Mouse (Mus musculus) limb, embryonic 15.5 days (tissue): Measurements from ENCODE around the gene Gm20388. TPM values are rescaled to one million over a fixed set of nuclear protein-coding genes. Genes with fewer than 3 reads are reported as not detected.

Experiments
- ATAC-seq: fragments of 200-750 bp; cut with Nextera tagmentation; 2 replicates; pipeline ENCODE4 v1.8.0; 2017; ENCODE audit warnings: low read depth, moderate TSS enrichment; ENCODE audit not compliant: insufficient number of reproducible peaks, low FRiP score, low TSS enrichment
- H3K27ac ChIP-seq: fragments of 300-500 bp; sonication (generic); 2 replicates; pipeline ENCODE4 v1.5.1; 2015; ENCODE audit warnings: moderate library complexity, mild to moderate bottlenecking, inconsistent platforms
- H3K27me3 ChIP-seq: fragments of 300-500 bp; sonication (generic); 2 replicates; pipeline ENCODE4 v1.6.1; 2015; ENCODE audit warnings: inconsistent platforms
- H3K36me3 ChIP-seq: fragments of 300-500 bp; sonication (generic); 2 replicates; pipeline ENCODE4 v1.6.1; 2015; ENCODE audit warnings: inconsistent platforms
- H3K4me1 ChIP-seq: fragments of 300-500 bp; sonication (generic); 2 replicates; pipeline ENCODE4 v1.6.1; 2015; ENCODE audit warnings: inconsistent platforms
- H3K4me2 ChIP-seq: fragments of 300-500 bp; sonication (generic); 2 replicates; pipeline ENCODE4 v1.6.1; 2015; ENCODE audit warnings: mild to moderate bottlenecking, inconsistent platforms
- H3K4me3 ChIP-seq: fragments of 300-500 bp; sonication (generic); 2 replicates; pipeline ENCODE4 v1.5.1; 2015; ENCODE audit warnings: mild to moderate bottlenecking, inconsistent platforms
- H3K9ac ChIP-seq: fragments of 300-500 bp; sonication (generic); 2 replicates; pipeline ENCODE4 v1.6.1; 2015; ENCODE audit warnings: inconsistent platforms
- H3K9me3 ChIP-seq: fragments of 300-500 bp; sonication (generic); 2 replicates; pipeline ENCODE4 v1.6.1; 2016; ENCODE audit warnings: inconsistent platforms
- WGBS: fragments of 180-500 bp; shearing (Covaris S2); methylation state at CpG from one replicate; pipeline ENCODE4 v1.1.7; 2015; 5-methylcytosine and 5-hydroxymethylcytosine counted together
- polyA plus RNA-seq: library from polyadenylated mRNA; unstranded; fragments of >200 nt; fragmentation: Nextera tagmentation; extraction: Ambion mirVana; gene quantifications from 2 replicates; pipeline ENCODE4 v1.2.1, GENCODE M21; 2015

Gene Gm20388
- polyA plus RNA-seq, 1 experiment from 2014 or later: 4.9 TPM

GRCm38 (mm10) chr8:120685591-120685990 is 775.0 kb downstream of the Gm20388 start:
- Histone ChIP-seq H3K4me3 (no peak overlapping the region), H3K9me3 (no peaks in the 10 kb centered on the region), H3K27ac (peak overlapping the region; percentile 77), H3K36me3 (no peaks in the 10 kb centered on the region), H3K4me1 (peaks cover 22% of the 10 kb centered on the region), H3K4me2 (no peak overlapping the region), H3K9ac (no peak overlapping the region), H3K27me3 (peaks cover 5% of the 10 kb centered on the region; the same call in 1 of the 2 replicates)
- ATAC-seq: no peak
- 85% methylated on average over 8 of the region's 8 CpGs for WGBS

DNA sequence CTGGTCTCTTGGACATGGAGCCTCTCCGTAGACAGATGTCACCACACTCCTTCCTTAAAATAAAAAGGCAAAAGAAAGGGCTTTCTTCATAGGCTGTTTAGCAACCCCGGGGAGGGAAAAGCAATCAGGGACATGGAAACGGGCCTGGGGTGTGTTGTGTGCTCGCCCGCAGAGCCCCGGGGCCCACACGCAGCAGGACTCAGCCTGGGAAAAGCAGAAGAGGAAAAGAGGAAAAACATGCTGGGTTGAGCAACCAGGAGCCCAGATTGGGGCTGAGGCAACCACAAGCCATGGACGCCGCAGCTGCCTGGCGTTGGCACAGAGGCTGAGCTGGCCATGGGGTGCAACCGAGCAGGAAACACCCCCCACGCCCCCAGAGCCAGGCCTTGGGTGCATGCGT is 775.4 kb downstream of the Gm20388 start:
- Histone ChIP-seq H3K4me3 (no peak overlapping the region), H3K4me1 (peaks cover 22% of the 10 kb centered on the region), H3K27ac (0 out of 2 replicates have a peak overlapping the region, but pooled peaks have one; percentile 11), H3K4me2 (no peak overlapping the region), H3K36me3 (no peaks in the 10 kb centered on the region), H3K9ac (no peak overlapping the region), H3K9me3 (no peaks in the 10 kb centered on the region), H3K27me3 (peaks cover 5% of the 10 kb centered on the region; the same call in 1 of the 2 replicates)
- no peak for ATAC-seq
- 84% methylated on average over 13 of the region's 13 CpGs for WGBS

DNA sequence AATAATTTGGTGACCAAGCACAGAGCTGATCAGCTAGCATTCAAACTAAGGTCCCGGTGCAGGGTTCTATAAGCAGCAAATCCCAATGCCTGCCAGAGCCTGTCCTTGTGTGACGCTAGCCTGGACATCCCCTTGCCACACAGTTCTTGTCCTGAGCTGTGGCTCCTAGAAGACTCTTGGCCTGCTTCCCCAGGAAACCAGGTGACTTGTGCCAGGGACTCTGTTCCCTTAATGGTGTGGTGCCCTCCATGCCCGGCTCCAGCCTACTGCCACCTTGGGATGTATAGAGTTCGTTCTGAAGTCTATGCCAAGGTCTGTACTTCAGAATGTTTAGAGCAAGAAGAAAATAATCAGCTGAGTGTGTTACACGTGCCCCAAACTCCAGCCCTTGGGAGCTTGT is 775.9 kb downstream of the Gm20388 start:
- Histone ChIP-seq H3K9ac (no peak overlapping the region), H3K4me2 (no peak overlapping the region), H3K27ac (no peak overlapping the region), H3K9me3 (no peaks in the 10 kb centered on the region), H3K4me3 (no peak overlapping the region), H3K36me3 (no peaks in the 10 kb centered on the region), H3K27me3 (peaks cover 5% of the 10 kb centered on the region; the same call in 1 of the 2 replicates), H3K4me1 (peaks cover 22% of the 10 kb centered on the region)
- no peak for ATAC-seq
- 70% methylated on average over 5 of the region's 5 CpGs for WGBS

DNA sequence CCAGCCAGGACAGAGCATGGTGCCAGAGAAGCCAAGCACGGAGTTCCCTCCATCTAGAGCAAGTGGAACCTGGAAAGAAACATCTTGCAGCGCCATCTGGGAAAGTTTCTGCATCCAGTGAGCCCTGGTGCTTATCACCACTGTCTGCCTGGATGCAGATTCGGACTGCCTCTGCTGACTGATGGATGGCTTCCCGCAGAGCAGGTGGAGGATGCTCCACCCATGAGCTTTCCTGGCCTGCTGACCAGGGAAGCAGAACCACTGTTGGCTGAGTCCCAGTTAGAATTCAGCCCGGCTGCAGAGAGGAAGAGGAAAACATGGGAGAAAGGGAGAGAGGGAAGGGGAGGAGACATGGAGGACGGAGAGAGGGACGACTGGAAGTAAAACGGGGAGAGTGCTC is 777.1 kb downstream of the Gm20388 start:
- Histone ChIP-seq H3K9me3 (no peaks in the 10 kb centered on the region), H3K4me1 (peaks cover 22% of the 10 kb centered on the region), H3K9ac (no peak overlapping the region), H3K27me3 (no peaks in the 10 kb centered on the region), H3K36me3 (no peaks in the 10 kb centered on the region), H3K4me3 (no peak overlapping the region), H3K4me2 (no peak overlapping the region), H3K27ac (no peak overlapping the region)
- ATAC-seq: no peak
- WGBS: 69% methylated on average over 8 of the region's 8 CpGs

DNA sequence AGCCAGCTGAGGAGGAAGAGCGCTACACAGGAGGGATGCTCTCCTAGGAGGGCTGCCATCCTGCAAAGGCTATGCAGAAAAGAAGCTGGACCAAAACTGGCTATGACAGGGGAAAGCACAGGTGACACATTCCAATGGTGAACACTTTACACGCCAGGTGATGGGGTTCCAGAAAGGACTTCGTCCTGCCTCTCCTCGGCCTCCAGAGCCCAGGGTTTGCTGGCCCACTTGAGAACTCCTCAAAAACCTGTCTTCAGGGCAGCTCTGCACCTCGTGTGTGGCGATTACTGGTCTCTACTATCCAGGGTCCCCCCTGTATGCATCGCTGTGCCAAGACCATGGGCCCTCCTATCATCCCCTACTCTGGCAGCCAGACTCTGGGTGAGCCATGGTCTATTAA is 777.9 kb downstream of the Gm20388 start:
- 87% methylated on average over 7 of the region's 7 CpGs for WGBS
- Histone ChIP-seq H3K36me3 (no peaks in the 10 kb centered on the region), H3K4me1 (peaks cover 22% of the 10 kb centered on the region), H3K27ac (no peak overlapping the region), H3K9ac (no peak overlapping the region), H3K4me2 (no peak overlapping the region), H3K9me3 (no peaks in the 10 kb centered on the region), H3K4me3 (no peak overlapping the region), H3K27me3 (no peaks in the 10 kb centered on the region)
- ATAC-seq: no peak

GRCm38 (mm10) chr8:120692934-120693333 is 782.3 kb downstream of the Gm20388 start:
- Histone ChIP-seq H3K27me3 (no peaks in the 10 kb centered on the region), H3K4me2 (no peak overlapping the region), H3K36me3 (no peaks in the 10 kb centered on the region), H3K4me3 (no peak overlapping the region), H3K9me3 (no peaks in the 10 kb centered on the region), H3K4me1 (peaks cover 23% of the 10 kb centered on the region), H3K27ac (no peak overlapping the region), H3K9ac (no peak overlapping the region)
- 59% methylated on average over 4 of the region's 4 CpGs for WGBS
- ATAC-seq: no peak

GRCm38 (mm10) chr8:120693861-120694493 is 783.3 kb downstream of the Gm20388 start:
- 24% methylated on average over 22 of the region's 22 CpGs for WGBS
- H3K9me3 ChIP-seq: no peaks in the 10 kb centered on the region
- H3K27ac ChIP-seq: no peak overlapping the region
- H3K4me2 ChIP-seq: no peak overlapping the region
- H3K27me3 ChIP-seq: no peaks in the 10 kb centered on the region
- H3K4me3 ChIP-seq: no peak overlapping the region
- H3K36me3 ChIP-seq: no peaks in the 10 kb centered on the region
- peaks cover 23% of the 10 kb centered on the region for H3K4me1 ChIP-seq
- 0 out of 2 replicates have a peak, but pooled peaks have one; percentile 35 for ATAC-seq
- no peak overlapping the region for H3K9ac ChIP-seq

DNA sequence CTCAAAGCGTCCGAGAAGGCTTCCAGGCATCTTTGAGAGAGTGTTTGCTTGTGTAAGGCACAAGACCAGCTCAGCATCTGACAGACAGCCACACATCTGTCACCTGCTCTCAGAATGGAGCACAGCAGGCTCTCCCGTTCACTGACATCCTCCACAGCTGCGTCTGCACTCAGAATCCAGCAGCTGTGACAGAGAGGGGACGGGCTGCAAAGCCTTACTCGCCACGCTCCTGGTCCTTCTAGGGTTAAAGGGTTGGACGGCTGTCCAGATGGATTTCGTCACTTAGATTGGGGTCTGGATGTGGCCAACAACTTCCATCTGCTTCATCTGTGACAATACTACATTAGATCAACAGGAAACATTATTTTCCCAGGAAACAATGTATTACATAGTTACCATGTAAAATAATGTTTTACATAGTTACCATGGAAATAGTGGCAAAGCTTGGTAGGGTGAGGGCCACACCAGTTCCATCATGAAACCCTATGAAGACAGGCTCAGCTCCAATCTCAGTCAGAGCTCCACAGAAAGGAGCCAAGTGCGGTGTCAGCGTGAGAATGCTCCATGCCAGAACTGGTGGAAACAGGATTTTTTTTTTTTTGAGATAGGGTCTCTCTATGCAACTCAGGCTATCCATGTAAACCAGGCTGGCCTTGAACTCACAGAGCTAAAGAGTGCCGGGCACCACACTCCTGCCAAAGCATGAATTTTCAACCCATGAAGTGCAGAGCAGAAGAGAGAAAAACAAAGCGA is 785.9 kb downstream of the Gm20388 start:
- WGBS: 41% methylated on average over 13 of the region's 13 CpGs
- H3K27ac ChIP-seq: no peak overlapping the region; the same call in 1 of the 2 replicates
- ATAC-seq: no peak; the same call in 1 of the 2 replicates
- H3K4me2 ChIP-seq: no peak overlapping the region
- no peaks in the 10 kb centered on the region for H3K36me3 ChIP-seq
- H3K9me3 ChIP-seq: no peaks in the 10 kb centered on the region
- peaks cover 21% of the 10 kb centered on the region for H3K4me1 ChIP-seq
- no peak overlapping the region for H3K4me3 ChIP-seq
- H3K27me3 ChIP-seq: no peaks in the 10 kb centered on the region; the same call in 1 of the 2 replicates
- H3K9ac ChIP-seq: no peak overlapping the region

GRCm38 (mm10) chr8:120697154-120697978 is 786.7 kb downstream of the Gm20388 start:
- no peaks in the 10 kb centered on the region; the same call in 1 of the 2 replicates for H3K27me3 ChIP-seq
- no peak overlapping the region for H3K9ac ChIP-seq
- peaks cover 21% of the 10 kb centered on the region for H3K4me1 ChIP-seq
- H3K36me3 ChIP-seq: no peaks in the 10 kb centered on the region
- H3K4me3 ChIP-seq: no peak overlapping the region
- ATAC-seq: no peak
- H3K27ac ChIP-seq: no peak overlapping the region; the same call in 1 of the 2 replicates
- WGBS: 74% methylated on average over 16 of the region's 17 CpGs
- H3K9me3 ChIP-seq: no peaks in the 10 kb centered on the region
- H3K4me2 ChIP-seq: no peak overlapping the region

DNA sequence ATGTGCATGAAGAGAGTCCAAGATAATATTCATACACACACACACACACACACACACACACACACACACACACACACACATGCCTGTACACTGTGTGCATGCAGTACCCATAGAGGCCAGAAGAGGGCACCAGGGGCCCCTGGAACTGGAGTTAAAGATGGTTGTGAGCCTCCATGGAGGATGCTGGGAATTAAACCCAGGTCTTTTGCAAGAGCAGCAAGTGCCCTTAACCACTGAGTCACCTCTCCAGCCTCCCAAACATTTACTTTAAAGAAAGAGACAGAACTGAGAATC is 787.3 kb downstream of the Gm20388 start:
- H3K36me3 ChIP-seq: no peaks in the 10 kb centered on the region
- H3K4me2 ChIP-seq: no peak overlapping the region
- no peak overlapping the region for H3K27ac ChIP-seq
- no peak for ATAC-seq
- H3K4me3 ChIP-seq: no peak overlapping the region
- peaks cover 21% of the 10 kb centered on the region for H3K4me1 ChIP-seq
- H3K27me3 ChIP-seq: no peaks in the 10 kb centered on the region; the same call in 1 of the 2 replicates
- no peaks in the 10 kb centered on the region for H3K9me3 ChIP-seq
- no peak overlapping the region for H3K9ac ChIP-seq

DNA sequence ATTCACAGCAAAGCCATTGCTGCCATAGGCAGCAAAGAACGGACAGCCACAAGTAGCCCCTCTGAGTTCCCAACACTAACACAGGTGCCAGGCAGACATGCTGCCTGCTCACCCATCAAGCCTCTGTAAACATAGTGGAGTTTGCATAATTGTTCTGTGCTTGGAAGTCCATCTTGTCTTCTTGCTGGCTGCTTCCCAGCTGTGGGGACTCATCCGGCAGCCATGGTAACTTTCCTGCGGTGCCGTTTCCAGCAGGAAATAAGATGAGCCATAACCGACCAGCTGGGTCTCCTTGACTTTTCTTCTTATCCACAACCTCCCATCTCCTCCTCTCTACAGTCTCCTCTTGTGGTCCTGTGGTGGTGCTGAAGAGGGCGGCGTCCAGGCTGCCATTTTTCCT is 787.8 kb downstream of the Gm20388 start:
- Histone ChIP-seq H3K4me1 (peaks cover 21% of the 10 kb centered on the region), H3K9ac (no peak overlapping the region), H3K4me2 (no peak overlapping the region), H3K4me3 (no peak overlapping the region), H3K27ac (no peak overlapping the region), H3K36me3 (no peaks in the 10 kb centered on the region), H3K9me3 (no peaks in the 10 kb centered on the region), H3K27me3 (no peaks in the 10 kb centered on the region; the same call in 1 of the 2 replicates)
- 83% methylated on average over 7 of the region's 7 CpGs for WGBS
- no peak for ATAC-seq

DNA sequence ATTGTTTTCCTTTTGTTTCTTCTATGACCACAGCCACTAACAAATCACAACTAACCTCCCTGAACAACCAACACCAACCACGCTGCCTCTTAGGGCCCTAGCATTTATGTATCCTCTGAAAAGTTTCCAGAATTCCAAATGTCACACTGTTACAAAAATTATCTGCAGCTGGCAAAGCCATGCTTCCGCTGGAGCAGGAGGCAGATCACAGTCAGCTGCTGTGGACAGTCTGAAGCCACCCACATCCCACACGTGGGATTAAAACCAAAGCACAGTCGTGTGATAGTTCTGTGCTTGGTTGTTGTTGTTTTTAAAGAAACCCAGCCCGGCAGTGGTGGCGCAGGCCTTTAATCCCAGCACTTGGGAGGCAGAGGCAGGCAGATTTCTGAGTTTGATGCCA is 788.4 kb downstream of the Gm20388 start:
- no peaks in the 10 kb centered on the region for H3K9me3 ChIP-seq
- whole genome bisulfite sequencing: 66% methylated on average over 6 of the region's 6 CpGs
- ATAC-seq: no peak
- H3K36me3 ChIP-seq: no peaks in the 10 kb centered on the region
- H3K27ac ChIP-seq: no peak overlapping the region
- H3K4me3 ChIP-seq: no peak overlapping the region
- peaks cover 4% of the 10 kb centered on the region; the same call in 1 of the 2 replicates for H3K27me3 ChIP-seq
- H3K4me2 ChIP-seq: no peak overlapping the region
- peaks cover 17% of the 10 kb centered on the region for H3K4me1 ChIP-seq
- no peak overlapping the region for H3K9ac ChIP-seq
